Mouse (Mus musculus): Measurements from ENCODE around the gene Tagap1.
"Not testable (repeated sequence)": the region's sequence is repeated elsewhere in the genome, so short reads cannot be mapped to it uniquely, and the experiment has no call there.

- not testable (repeated sequence) for TF ChIP-seq CTCF (IDR thresholded peaks at IDR 0.05; ENCODE audit: low read depth, low read length); POLR2A (IDR thresholded peaks at IDR 0.05; ENCODE audit: extremely low read depth, insufficient read depth, low read length)
Measured at GRCm38 (mm10) chr17:6947637-6947983, 13.3 kb downstream of the Tagap1 start.
